Mouse (Mus musculus): ENCODE measurements around the gene Ccnt1.
"Not testable (repeated sequence)": the region's sequence is repeated elsewhere in the genome, so short reads cannot be mapped to it uniquely, and the experiment has no call there.

The Ccnt1 gene

GRCm38 (mm10) chr15:98595049-98595448 is 24.3 kb upstream of the Ccnt1 start:
- no peak for DNase-seq (ENCODE audit: low read depth, low spot score)

DNA sequence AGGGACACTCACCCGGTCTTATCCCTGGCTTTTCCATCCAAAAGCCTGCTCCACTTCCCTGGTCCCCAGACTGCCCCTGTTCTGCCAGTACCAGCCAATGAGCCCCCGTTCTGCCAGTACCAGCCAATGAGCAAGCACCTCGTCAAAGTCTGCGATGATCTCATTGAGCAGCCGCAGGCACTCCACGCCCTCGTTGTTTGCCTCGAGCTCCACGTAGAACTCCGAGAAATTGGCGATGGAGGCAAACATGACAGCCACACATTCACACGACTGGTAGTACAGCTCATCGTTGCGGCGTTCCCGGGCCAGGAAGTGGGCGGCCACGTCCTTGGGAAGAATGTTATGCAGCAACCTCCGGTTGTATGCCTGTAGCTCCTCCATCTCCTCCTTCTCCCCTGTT is 23.5 kb upstream of the Ccnt1 start:
- peak; percentile 78 for DNase-seq (ENCODE audit: low read depth, low spot score)

GRCm38 (mm10) chr15:98591396-98591795 is 20.7 kb upstream of the Ccnt1 start:
- DNase-seq (ENCODE audit: low read depth, low spot score) = no peak

GRCm38 (mm10) chr15:98589640-98590336 is 19.1 kb upstream of the Ccnt1 start:
- no peak for DNase-seq (ENCODE audit: low read depth, low spot score)

DNA sequence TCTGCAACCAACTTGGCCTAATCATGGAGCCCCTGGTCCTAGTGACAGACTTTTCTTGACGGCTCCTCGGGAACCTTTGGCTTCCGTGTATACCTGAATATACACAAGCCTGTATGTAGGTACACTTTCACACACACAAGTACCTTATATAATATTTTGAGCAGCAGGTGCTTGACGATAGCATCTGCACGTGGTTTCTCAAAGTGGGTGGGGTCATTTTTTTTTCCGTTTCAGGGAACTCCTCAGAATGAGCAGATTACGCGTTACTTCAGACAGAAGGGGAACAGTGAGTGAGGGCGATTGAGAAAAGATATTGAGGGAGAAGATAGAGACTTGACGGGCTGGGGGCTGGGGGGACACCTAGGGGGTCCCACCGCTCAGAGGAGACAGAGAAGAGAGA is 17.0 kb upstream of the Ccnt1 start:
- DNase-seq (ENCODE audit: low read depth, low spot score) = no peak

GRCm38 (mm10) chr15:98586141-98586540 is 15.4 kb upstream of the Ccnt1 start:
- not testable (repeated sequence) for DNase-seq (ENCODE audit: low read depth, low spot score)

- no peak for DNase-seq (ENCODE audit: low read depth, low spot score)
Observed at GRCm38 (mm10) chr15:98585421-98585820, 14.7 kb upstream of the Ccnt1 start.

DNA sequence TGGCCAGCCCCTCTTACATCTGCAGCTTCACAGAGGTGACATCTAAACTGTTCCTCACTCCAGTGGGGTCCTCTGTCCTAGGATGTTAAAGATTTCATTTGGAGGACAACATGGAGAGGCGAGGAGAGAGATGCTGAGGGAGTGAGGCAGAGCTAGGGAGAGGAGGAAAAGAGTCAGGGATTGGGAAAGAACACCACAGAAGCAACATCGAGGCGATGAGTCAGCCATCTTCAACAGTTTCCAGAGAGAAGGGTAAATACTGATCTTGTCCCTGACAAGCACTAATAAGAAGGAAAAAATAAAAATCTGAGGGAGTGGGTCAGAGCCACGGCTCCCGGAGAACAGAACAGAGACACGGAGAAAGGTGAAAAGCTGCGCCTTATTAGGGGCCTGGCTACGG is 12.3 kb upstream of the Ccnt1 start:
- DNase-seq (ENCODE audit: low read depth, low spot score) = peak; percentile 48

DNA sequence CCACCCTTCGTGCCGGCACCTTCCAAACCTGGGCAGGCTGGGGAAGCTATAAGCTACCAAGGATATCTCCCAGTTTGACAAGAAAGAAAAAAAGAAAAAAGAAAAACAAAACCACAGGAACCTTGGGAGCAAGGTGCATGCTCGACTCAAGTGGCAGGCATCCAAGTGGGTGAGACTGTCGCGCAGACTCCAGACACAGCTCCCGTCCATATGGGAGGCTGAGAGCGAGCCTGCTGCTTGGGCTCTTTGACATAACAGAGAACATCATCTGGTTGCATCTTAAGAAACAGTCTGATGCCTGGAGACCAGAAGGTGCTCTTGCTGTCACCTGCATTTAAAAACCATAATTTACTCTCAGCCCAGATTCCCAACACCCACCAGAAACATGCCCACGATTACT is 11.7 kb upstream of the Ccnt1 start:
- peak; percentile 66 for DNase-seq (ENCODE audit: low read depth, low spot score)

DNA sequence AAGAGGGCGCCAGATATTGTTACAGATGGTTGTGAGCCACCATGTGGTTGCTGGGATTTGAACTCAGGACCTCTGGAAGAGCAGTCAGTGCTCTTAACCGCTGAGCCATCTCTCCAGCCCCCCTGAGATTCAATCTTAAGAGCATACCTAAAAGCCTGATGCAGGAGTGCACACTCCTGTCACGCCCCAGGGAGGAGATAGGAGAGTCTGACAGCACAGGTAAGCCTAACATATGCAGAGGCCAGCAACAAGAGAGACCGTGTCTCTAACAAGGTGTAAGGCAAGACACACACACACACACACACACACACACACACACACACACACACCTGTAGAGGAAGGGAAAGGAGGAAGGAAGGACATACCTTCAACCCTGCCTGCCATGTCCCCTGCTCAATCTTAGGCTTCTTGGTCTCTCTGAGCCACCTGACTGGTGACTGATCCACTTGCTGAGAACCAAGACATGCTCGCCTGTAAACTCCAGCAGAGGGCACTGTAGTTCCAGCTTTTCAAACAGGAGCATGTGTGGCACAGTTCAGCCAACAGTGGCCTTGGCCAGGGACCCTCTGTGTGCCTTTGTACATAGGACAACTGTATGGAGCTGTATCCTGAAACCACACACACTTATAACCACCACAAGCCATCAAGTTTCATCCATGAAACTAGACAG is 9.2 kb upstream of the Ccnt1 start:
- DNase-seq (ENCODE audit: low read depth, low spot score) = peak; percentile 93

- DNase-seq (ENCODE audit: low read depth, low spot score) = no peak
Observed at GRCm38 (mm10) chr15:98579310-98579709, 8.6 kb upstream of the Ccnt1 start.

- no peak for DNase-seq (ENCODE audit: low read depth, low spot score)
Observed at GRCm38 (mm10) chr15:98573293-98573692, 2.6 kb upstream of the Ccnt1 start.

GRCm38 (mm10) chr15:98569795-98570365 is 843 bp downstream of the Ccnt1 start:
- DNase-seq (ENCODE audit: low read depth, low spot score) = no peak

GRCm38 (mm10) chr15:98569216-98569615 is 1.5 kb downstream of the Ccnt1 start:
- no peak for DNase-seq (ENCODE audit: low read depth, low spot score)

- no peak for DNase-seq (ENCODE audit: low read depth, low spot score)
Observed at GRCm38 (mm10) chr15:98568256-98569033, 2.3 kb downstream of the Ccnt1 start.

DNA sequence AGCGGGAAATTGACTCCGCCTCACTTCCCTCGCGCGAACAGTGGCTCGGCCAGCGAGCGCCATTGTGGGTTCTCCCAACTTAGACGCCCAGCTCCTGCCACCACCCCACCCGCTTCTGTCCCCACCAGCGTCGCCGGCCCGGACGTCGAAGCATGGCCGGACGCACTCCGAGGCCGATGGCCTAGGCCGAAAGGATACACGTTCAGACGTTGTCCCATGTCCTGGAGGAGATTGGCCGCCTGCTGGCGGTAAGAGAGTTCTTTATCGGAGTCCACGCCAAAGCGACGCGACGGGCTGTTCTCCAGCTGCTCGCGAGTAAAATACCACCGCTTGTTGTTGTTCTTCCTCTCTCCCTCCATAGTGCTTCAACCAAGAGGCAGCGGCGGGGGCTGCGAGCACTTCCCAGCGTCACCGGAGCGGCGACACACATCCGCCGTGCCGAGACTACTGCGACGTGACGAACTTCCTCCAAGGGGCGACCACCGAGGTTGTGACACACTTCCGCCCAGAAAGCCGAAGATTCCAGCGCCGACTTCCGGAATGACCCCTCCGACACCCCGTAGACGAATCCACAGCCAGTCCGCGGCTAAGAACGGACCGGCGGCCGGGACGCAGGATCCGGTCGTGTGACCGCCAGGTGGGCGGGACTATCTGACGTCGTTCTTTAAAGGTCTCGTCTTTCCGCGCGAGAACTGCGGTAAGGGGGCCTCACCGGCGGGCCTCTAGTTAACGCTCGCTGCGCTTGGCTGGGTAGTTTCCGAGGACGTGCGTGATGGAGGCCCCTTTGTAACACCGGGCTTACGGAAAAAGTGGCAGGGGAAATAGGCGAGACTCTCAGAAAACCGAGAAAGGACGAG is 3.2 kb downstream of the Ccnt1 start:
- peak; percentile 100 for DNase-seq (ENCODE audit: low read depth, low spot score)

GRCm38 (mm10) chr15:98566973-98567277 is 3.8 kb downstream of the Ccnt1 start:
- DNase-seq (ENCODE audit: low read depth, low spot score) = no peak

DNA sequence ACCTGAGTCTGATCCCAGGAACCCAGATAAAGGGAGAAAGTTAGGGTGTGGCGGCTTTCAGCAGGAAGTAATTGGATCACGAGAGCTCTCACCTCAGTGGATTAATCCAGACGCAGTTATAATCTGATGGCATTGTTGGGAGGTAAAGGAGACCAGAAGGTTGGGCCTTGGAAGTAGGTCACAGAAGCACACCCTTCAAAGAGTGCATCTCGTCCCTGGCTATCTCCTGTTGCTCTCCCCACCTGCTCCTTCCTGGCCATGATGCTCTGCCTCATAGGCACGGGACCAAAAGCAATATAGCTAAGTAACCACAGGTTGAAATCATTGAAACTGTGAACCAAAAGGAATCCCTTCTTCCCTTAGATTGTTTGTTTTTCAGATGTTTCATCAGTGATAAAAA is 13.5 kb downstream of the Ccnt1 start:
- peak; percentile 51 for DNase-seq (ENCODE audit: low read depth, low spot score)

- no peak for DNase-seq (ENCODE audit: low read depth, low spot score)
Observed at GRCm38 (mm10) chr15:98555881-98556280, 14.8 kb downstream of the Ccnt1 start.

GRCm38 (mm10) chr15:98552758-98553157 is 18.0 kb downstream of the Ccnt1 start:
- no peak for DNase-seq (ENCODE audit: low read depth, low spot score)

DNA sequence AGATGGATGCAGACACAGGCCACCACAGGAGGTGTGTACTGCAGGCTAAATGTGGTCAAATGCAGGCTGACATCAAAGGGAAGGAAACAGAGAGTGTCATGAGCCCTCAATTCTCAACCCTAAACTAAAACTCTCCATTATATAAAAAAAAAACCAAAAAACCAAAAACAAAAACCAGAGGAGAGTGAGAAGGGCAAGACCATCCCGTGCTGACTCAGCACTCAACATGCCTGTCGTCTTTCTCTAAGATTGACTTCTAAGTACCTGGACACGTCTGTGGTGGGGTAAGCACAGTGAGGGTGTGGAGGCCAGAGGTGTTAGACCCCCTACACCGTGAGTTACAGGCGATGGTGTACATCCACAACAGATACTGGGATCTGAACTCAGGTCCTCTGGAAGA is 23.9 kb downstream of the Ccnt1 start:
- DNase-seq (ENCODE audit: low read depth, low spot score) = no peak

DNA sequence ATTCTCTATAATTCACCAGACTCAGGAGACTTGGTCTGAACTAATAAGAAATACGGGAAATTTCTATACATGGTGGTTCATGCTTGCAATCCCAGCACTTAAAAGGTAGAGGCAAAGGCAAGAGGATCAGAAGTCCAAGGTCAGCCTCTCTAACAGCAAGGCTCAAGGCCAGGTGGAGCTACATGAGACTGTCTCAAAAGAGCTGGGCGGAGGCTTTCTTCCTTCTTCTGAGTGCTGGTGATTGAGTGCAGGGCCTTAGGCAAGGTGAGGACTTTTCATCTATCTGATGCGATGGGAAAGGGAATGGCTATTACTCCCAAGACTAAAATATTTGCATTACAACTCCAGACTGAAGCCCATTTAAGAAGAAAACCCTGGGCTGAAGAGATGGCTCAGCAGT is 25.6 kb downstream of the Ccnt1 start:
- DNase-seq (ENCODE audit: low read depth, low spot score) = no peak
